Mouse (Mus musculus) brain, embryonic 14.5 days (tissue): ENCODE measurements around the gene Olfr70. TPM values are rescaled to one million over a fixed set of nuclear protein-coding genes. Genes with fewer than 3 reads are reported as not detected.
A peak's percentile ranks its signal among the peaks of the same experiment; 100 is the strongest.

ENCODE experiments used
- DNase-seq: peaks from one replicate; pipeline ENCODE4 v3.0.0-alpha.2; 2011; ENCODE audit warnings: low read depth
- CTCF ChIP-seq: fragments of 200-500 bp; IDR thresholded peaks from 2 replicates; pipeline ENCODE4 v1.5.1; 2012; ENCODE audit warnings: inconsistent platforms, mild to moderate bottlenecking, moderate library complexity, borderline replicate concordance; ENCODE audit not compliant: insufficient read depth, insufficient read length; ENCODE audit errors: extremely low read depth
- POLR2A ChIP-seq: fragments of 200-500 bp; IDR thresholded peaks from 2 replicates; pipeline ENCODE4 v1.6.1; 2012; ENCODE audit warnings: mild to moderate bottlenecking, inconsistent platforms, borderline replicate concordance; ENCODE audit not compliant: poor library complexity, insufficient read depth, insufficient read length, severe bottlenecking; ENCODE audit errors: extremely low read depth
- polyA plus RNA-seq: library from polyadenylated mRNA; depleted of rRNA; stranded (reverse); fragments of >200 nt; gene quantifications from 2 replicates; pipeline ENCODE4 v1.2.3, GENCODE M21; 2012; rRNA removed

Olfr70 gene
- polyA plus RNA-seq, 1 experiment = not detected

DNA sequence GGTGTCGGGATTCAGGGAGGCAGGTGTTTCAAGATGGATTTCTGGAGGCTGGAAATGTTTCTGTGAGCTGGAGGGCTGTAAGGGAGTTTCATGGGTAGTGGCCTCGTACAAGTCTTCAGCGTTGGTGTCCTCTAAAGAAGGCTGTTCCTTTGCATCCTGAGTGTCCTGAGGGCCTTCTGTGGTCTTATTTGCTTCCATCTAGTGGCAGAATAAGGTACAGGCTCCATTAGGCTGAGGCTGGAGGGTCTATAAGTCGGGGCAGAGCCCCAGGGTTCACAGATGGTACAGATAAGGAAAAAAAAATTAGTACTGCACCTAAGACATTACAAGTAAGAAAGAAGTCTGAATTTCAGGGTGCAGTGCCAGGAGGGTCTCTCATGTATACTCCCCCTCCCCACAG is 34.2 kb downstream of the Olfr70 start:
- peak; percentile 41 for DNase-seq
- TF ChIP-seq CTCF (peak; percentile 54; the same call in 1 of the 2 replicates), POLR2A (no peak)

DNA sequence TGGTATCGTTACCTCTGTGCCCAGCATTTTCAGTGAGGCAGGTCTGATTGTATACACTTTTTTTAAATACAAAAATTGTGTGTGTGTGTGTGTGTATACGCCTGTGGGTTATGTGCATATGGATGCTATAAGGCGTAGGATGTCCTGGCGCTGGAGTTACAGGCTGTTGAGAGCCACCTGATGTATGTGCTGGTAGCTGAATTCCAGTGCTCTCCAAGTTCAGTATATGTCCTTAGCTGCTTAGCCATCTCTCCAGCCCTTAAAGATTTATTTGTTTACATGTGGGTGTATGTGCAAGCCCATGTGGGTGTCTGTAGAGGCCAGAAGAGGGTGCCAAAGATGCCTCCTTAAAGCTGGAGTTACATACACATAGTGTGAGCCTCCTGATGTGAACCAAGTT is 43.5 kb downstream of the Olfr70 start:
- TF ChIP-seq POLR2A (no peak), CTCF (no peak)
- peak; percentile 39 for DNase-seq

DNA sequence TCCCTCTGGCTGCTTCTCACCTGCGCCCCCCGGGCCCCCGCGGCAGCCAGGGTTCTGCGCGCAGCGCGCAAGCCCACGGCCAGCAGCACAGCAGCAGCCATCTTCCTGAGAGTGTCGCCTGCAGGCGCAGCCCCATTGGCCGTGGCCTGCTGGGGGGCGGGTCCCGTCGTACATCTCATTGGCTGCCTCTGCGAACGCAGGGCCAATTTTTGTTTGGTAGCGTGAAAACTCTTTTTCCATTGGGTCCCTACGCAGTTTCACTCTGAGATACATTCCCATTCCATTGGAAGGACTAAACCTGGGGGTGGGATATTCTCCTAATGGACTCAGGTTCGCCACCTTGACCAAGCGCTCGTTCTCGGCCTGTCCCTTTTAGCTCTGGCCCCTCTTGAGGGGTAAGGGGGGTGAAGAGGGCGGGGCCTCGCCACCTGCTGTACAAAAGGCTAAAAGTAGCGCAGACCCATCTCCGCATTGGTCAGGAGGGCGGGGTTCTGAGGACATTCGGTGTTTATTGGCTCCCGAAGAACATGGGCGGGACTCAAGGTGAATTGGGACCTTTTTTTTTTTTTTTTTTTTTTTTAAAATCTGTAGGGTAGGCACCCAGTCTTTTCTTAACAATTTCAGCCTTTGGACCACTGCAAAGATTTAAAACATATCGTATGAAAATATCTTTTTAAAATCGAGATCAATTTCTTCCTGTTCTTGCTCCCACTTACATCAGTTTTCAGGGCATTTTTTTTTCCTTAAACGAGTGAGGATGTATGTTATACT is 44.1 kb downstream of the Olfr70 start, which contains the start of gene Hint2:
TSS of gene Hint2 (minus strand) at position 128 of the 771 bp plus-strand sequence.
- TF ChIP-seq CTCF (0 out of 2 replicates have a peak, but pooled peaks have one; percentile 4), POLR2A (peak; percentile 90)
- peak; percentile 99 for DNase-seq

DNA sequence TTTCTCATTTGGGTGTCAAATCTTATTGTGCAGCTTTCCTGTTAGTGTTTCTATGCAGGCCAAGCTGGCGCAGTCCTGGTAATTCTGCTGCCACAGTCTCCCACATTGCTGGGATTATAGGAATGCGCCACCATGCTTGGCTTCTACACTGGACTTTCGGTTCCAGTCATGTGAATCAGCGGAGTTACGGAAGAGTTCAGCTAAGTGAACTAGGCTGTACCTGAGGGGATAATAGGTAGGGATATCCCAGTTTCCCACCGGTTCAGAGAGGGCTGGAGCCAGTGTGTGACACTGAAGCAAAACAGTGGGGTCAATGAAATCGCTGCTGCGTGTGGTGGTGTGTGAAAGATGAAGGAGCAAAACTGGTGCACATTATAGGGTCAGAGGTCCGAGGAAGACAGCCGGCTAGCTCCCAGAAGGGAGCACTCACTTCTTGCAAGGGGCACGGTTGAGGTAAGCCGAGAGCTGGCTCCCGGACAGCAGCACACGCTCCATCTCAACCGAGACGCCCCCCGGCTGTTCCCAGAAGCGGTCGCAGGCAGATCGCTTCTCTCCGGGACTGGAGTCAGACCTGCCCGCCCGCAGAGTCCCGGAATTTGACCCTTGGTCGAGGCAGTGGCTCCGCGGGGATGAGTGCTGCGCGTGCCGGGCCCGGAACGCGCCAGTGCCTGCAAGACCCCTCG is 44.8 kb downstream of the Olfr70 start:
- no peak for TF ChIP-seq POLR2A
- no peak for TF ChIP-seq CTCF
- no peak for DNase-seq

DNA sequence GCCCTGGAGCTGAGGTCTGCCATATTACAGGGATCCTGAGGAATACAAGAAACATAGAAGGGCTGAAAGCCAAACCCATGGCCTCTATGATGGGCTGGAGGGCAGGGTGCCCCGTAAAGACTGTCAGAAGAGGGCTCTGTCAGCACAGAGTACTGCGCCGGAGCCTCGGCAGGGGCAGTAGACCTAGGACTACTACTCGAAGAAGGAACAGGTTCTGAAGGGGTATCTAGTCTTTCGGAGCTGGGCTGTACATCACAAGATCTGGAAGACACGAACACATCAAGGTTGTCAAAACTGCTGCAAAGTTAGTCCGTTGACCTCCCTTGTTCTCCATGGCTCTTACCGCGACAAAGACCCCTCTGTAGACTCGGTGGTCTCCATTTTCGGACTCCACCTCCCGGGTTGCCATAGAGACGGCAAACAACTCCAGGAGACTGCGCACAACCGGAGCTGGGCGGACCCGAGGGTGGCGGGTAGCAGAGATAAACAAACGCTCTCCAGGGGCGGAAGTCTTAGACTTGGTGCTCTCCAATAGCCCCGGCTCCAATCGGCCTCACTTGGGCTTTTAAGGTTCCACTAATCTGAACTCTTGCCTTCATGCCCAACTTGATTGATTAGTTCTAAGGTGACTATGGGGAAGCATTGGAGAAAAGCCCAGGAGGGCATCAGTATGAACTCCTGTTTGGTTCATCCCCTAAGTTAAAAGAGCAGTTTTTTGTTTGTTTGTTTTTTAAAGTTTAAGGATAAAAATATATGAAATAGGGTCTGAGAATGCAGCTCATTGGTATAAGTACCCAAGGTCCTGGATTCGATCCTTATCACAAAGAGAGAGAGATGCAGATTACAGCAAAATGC is 47.2 kb downstream of the Olfr70 start, which contains the start of gene Spag8:
TSS of gene Spag8 (minus strand) at position 434 of the 855 bp plus-strand sequence.
- TF ChIP-seq CTCF (0 out of 2 replicates have a peak, but pooled peaks have one; percentile 4), POLR2A (no peak)
- peak; percentile 71 for DNase-seq

DNA sequence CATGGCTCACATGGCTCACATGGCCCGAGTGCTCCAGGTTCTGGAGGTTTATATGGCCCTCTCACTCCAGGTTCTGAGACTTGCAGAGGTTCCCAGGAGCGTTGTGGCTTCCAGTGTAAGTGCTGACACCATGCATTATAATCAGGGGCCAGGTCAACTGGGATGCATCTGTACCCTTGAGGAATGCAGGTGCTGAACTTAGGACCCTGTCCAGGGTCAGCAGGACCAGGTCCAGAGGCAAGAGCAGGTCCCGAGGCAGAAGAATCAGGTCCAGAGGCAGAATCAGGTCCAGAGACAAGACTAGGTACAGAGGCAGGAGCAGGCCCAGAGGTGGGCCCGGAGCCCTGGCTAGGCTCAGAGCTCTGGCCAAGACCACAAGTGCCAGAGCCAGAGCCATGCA is 47.9 kb downstream of the Olfr70 start:
- TF ChIP-seq CTCF (no peak), POLR2A (no peak)
- no peak for DNase-seq

DNA sequence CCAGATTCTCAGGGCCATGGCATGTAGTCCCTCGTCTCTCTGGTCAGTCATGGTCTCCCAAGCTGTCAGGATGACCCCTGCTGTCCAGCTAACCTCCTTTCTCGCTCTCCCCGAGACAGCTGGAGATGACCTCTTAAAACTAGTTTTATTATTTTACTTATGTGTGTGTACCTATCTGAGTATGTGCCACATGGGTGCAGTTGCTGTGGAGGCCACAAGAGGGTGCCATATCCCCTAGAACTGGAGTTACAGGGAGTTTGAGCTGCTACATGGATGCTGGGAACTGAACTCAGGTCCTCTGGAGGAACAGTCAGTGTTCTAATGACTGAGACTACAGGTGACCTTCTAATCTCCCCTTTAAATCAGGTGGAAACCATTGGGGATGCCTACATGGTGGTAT is 50.8 kb downstream of the Olfr70 start:
- no peak for DNase-seq
- TF ChIP-seq POLR2A (no peak), CTCF (peak; percentile 31; the same call in 1 of the 2 replicates)

Other genes starting within 250 kb of the Olfr70 start
- gene Cd72, start 246.2 kb downstream of the Olfr70 start, polyA plus RNA-seq = 0.14 TPM in 1 of 2 replicates, not detected in the other
- gene Sit1, start 217.1 kb downstream of the Olfr70 start, polyA plus RNA-seq = not detected in 2 replicates
- gene Ccdc107, start 207.9 kb downstream of the Olfr70 start, polyA plus RNA-seq = 100.0 and 137 TPM in 2 replicates
- gene Arhgef39, start 201.1 kb downstream of the Olfr70 start, polyA plus RNA-seq = 19.5 and 66.1 TPM in 2 replicates
- gene Car9, start 193.8 kb downstream of the Olfr70 start, polyA plus RNA-seq = 0.14 and 0.37 TPM in 2 replicates
- gene Tpm2, start 177.0 kb downstream of the Olfr70 start, polyA plus RNA-seq = 9.0 and 12.1 TPM in 2 replicates
- 47.9 and 63.8 TPM in 2 replicates for gene Creb3, start 138.5 kb downstream of the Olfr70 start, polyA plus RNA-seq
- 53.6 and 55.5 TPM in 2 replicates for gene Tln1, start 138.1 kb downstream of the Olfr70 start, polyA plus RNA-seq
- gene Rgp1, start 122.1 kb downstream of the Olfr70 start, polyA plus RNA-seq = 56.0 and 61.7 TPM in 2 replicates
- gene Gba2, start 121.9 kb downstream of the Olfr70 start, polyA plus RNA-seq = 91.6 and 110 TPM in 2 replicates
- 0.16 TPM in 1 of 2 replicates, not detected in the other for gene Msmp, start 116.3 kb downstream of the Olfr70 start, polyA plus RNA-seq
- gene Npr2, start 68.9 kb downstream of the Olfr70 start, polyA plus RNA-seq = 61.7 and 65.6 TPM in 2 replicates
- 7.3 and 9.0 TPM in 2 replicates for gene Spag8, start 47.2 kb downstream of the Olfr70 start, polyA plus RNA-seq
- gene Hint2, start 44.3 kb downstream of the Olfr70 start, polyA plus RNA-seq = 43.0 and 64.6 TPM in 2 replicates
- gene Tmem8b, start 31.8 kb downstream of the Olfr70 start, polyA plus RNA-seq = 27.0 and 42.0 TPM in 2 replicates
- 0.23 and 0.34 TPM in 2 replicates for gene Fam221b, start 31.7 kb downstream of the Olfr70 start, polyA plus RNA-seq
- not detected in 2 replicates for gene Olfr71, start 9.4 kb upstream of the Olfr70 start, polyA plus RNA-seq
- gene Hrct1, start 26.4 kb upstream of the Olfr70 start, polyA plus RNA-seq = 0.38 and 0.53 TPM in 2 replicates
- gene Spaar, start 29.2 kb upstream of the Olfr70 start, polyA plus RNA-seq = 0.10 and 0.11 TPM in 2 replicates
- gene Olfr159, start 70.2 kb upstream of the Olfr70 start, polyA plus RNA-seq = not detected in 2 replicates
- not detected in 2 replicates for gene Olfr156, start 123.1 kb upstream of the Olfr70 start, polyA plus RNA-seq
- not detected in 2 replicates for gene Olfr157, start 139.4 kb upstream of the Olfr70 start, polyA plus RNA-seq
- gene Olfr155, start 150.8 kb upstream of the Olfr70 start, polyA plus RNA-seq = not detected in 2 replicates
- gene Reck, start 174.7 kb upstream of the Olfr70 start, polyA plus RNA-seq = 15.6 and 16.9 TPM in 2 replicates